Mouse (Mus musculus): ENCODE data around the gene Krtap13-1. TPM values are rescaled to one million over a fixed set of nuclear protein-coding genes. Genes with fewer than 3 reads are reported as not detected.
"Not testable (repeated sequence)": the region's sequence is repeated elsewhere in the genome, so short reads cannot be mapped to it uniquely, and the experiment has no call there.

Gene Krtap13-1
- polyA plus RNA-seq, 1 experiment, result not detected

- H3K27ac ChIP-seq (ENCODE audit: insufficient read depth, low read length), result no peak overlapping the region
- TF ChIP-seq POLR2A (IDR thresholded peaks at IDR 0.05; ENCODE audit: low read depth, low read length) (no peak), CTCF (IDR thresholded peaks at IDR 0.05; ENCODE audit: borderline replicate concordance, insufficient read depth, low read length) (no peak)
- H3K4me1 ChIP-seq (ENCODE audit: control insufficient read depth, insufficient read depth, low read length), result no peaks in the 10 kb centered on the region
- no peak overlapping the region for H3K4me3 ChIP-seq (ENCODE audit: insufficient read depth, low read length)
Observed at GRCm38 (mm10) chr16:88735391-88735790, 6.7 kb downstream of the Krtap13-1 start.

GRCm38 (mm10) chr16:88744750-88745340 lies 16.2 kb downstream of the Krtap13-1 start:
- Histone ChIP-seq H3K4me1 (ENCODE audit: control insufficient read depth, insufficient read depth, low read length) (no peaks in the 10 kb centered on the region), H3K27ac (ENCODE audit: insufficient read depth, low read length) (no peak overlapping the region), H3K4me3 (ENCODE audit: insufficient read depth, low read length) (no peak overlapping the region)
- no peak for TF ChIP-seq CTCF (IDR thresholded peaks at IDR 0.05; ENCODE audit: borderline replicate concordance, insufficient read depth, low read length)
- no peak for TF ChIP-seq POLR2A (IDR thresholded peaks at IDR 0.05; ENCODE audit: low read depth, low read length)

- Histone ChIP-seq H3K4me3 (ENCODE audit: insufficient read depth, low read length) (no peak overlapping the region), H3K4me1 (ENCODE audit: control insufficient read depth, insufficient read depth, low read length) (no peaks in the 10 kb centered on the region), H3K27ac (ENCODE audit: insufficient read depth, low read length) (no peak overlapping the region)
- TF ChIP-seq POLR2A (IDR thresholded peaks at IDR 0.05; ENCODE audit: low read depth, low read length) (no peak), CTCF (IDR thresholded peaks at IDR 0.05; ENCODE audit: borderline replicate concordance, insufficient read depth, low read length) (no peak)
Observed at GRCm38 (mm10) chr16:88747943-88748342, 19.3 kb downstream of the Krtap13-1 start.

GRCm38 (mm10) chr16:88751535-88751934 lies 22.9 kb downstream of the Krtap13-1 start, which contains the start of gene Krtap13:
Krtap13 (minus strand) TSS chr16:88751635.
- H3K27ac ChIP-seq (ENCODE audit: insufficient read depth, low read length); H3K4me3 ChIP-seq (ENCODE audit: insufficient read depth, low read length); H3K4me1 ChIP-seq (ENCODE audit: control insufficient read depth, insufficient read depth, low read length): not testable (repeated sequence)

GRCm38 (mm10) chr16:88758547-88758946 lies 29.9 kb downstream of the Krtap13-1 start, which contains the start of gene 2310034C09Rik:
2310034C09Rik (plus strand) TSS chr16:88758847.
- not testable (repeated sequence) for H3K27ac ChIP-seq (ENCODE audit: insufficient read depth, low read length); H3K4me1 ChIP-seq (ENCODE audit: control insufficient read depth, insufficient read depth, low read length); H3K4me3 ChIP-seq (ENCODE audit: insufficient read depth, low read length)

- TF ChIP-seq CTCF (IDR thresholded peaks at IDR 0.05; ENCODE audit: borderline replicate concordance, insufficient read depth, low read length) (no peak), POLR2A (IDR thresholded peaks at IDR 0.05; ENCODE audit: low read depth, low read length) (no peak)
- Histone ChIP-seq H3K4me3 (ENCODE audit: insufficient read depth, low read length) (no peak within 1 kb of the TSS), H3K4me1 (ENCODE audit: control insufficient read depth, insufficient read depth, low read length) (no peaks in the 10 kb centered on the region), H3K27ac (ENCODE audit: insufficient read depth, low read length) (no peak within 1 kb of the TSS)
Observed at GRCm38 (mm10) chr16:88774106-88774505, 45.4 kb downstream of the Krtap13-1 start, which contains the start of gene 2310057N15Rik. 2310057N15Rik (minus strand) TSS chr16:88774206.

GRCm38 (mm10) chr16:88777596-88777995 lies 48.9 kb downstream of the Krtap13-1 start, which contains the start of gene Gm5965:
Gm5965 (plus strand) TSS chr16:88777896.
- no peaks in the 10 kb centered on the region for H3K4me1 ChIP-seq (ENCODE audit: control insufficient read depth, insufficient read depth, low read length)
- no peak within 1 kb of the TSS for H3K4me3 ChIP-seq (ENCODE audit: insufficient read depth, low read length)
- H3K27ac ChIP-seq (ENCODE audit: insufficient read depth, low read length), result no peak within 1 kb of the TSS
- TF ChIP-seq POLR2A (IDR thresholded peaks at IDR 0.05; ENCODE audit: low read depth, low read length) (no peak), CTCF (IDR thresholded peaks at IDR 0.05; ENCODE audit: borderline replicate concordance, insufficient read depth, low read length) (no peak)

Other genes starting within 250 kb of the Krtap13-1 start
- not detected in 2 replicates for gene Cldn17, start 221.9 kb upstream of the Krtap13-1 start, polyA plus RNA-seq (2011; ENCODE audit: insufficient read length, low read depth, missing spikeins)
- not detected in 2 replicates for gene Cldn8, start 165.7 kb upstream of the Krtap13-1 start, polyA plus RNA-seq (2011; ENCODE audit: insufficient read length, low read depth, missing spikeins)
- not detected in 2 replicates for gene Krtap24-1, start 116.6 kb upstream of the Krtap13-1 start, polyA plus RNA-seq (2011; ENCODE audit: insufficient read length, low read depth, missing spikeins)
- gene 2310079G19Rik, start 101.2 kb upstream of the Krtap13-1 start, polyA plus RNA-seq (2011; ENCODE audit: insufficient read length, low read depth, missing spikeins), result not detected in 2 replicates
- gene Krtap26-1, start 81.1 kb upstream of the Krtap13-1 start, polyA plus RNA-seq (2011; ENCODE audit: insufficient read length, low read depth, missing spikeins), result not detected in 2 replicates
- gene Krtap27-1, start 57.2 kb upstream of the Krtap13-1 start, polyA plus RNA-seq (2011; ENCODE audit: insufficient read length, low read depth, missing spikeins), result not detected in 2 replicates
- gene 2310061N02Rik, start 20.9 kb upstream of the Krtap13-1 start, polyA plus RNA-seq (2011; ENCODE audit: insufficient read length, low read depth, missing spikeins), result not detected in 2 replicates
- gene Krtap13, start 22.8 kb downstream of the Krtap13-1 start, polyA plus RNA-seq (2011; ENCODE audit: insufficient read length, low read depth, missing spikeins), result not detected in 2 replicates
- not detected in 2 replicates for gene 2310034C09Rik, start 30.0 kb downstream of the Krtap13-1 start, polyA plus RNA-seq (2011; ENCODE audit: insufficient read length, low read depth, missing spikeins)
- gene 2310057N15Rik, start 45.3 kb downstream of the Krtap13-1 start, polyA plus RNA-seq (2011; ENCODE audit: insufficient read length, low read depth, missing spikeins), result not detected in 2 replicates
- gene Gm5965, start 49.0 kb downstream of the Krtap13-1 start, polyA plus RNA-seq (2011; ENCODE audit: insufficient read length, low read depth, missing spikeins), result not detected in 2 replicates
- gene Gm20741, start 83.4 kb downstream of the Krtap13-1 start, polyA plus RNA-seq (2011; ENCODE audit: insufficient read length, low read depth, missing spikeins), result not detected in 2 replicates
- not detected in 2 replicates for gene Krtap15, start 91.4 kb downstream of the Krtap13-1 start, polyA plus RNA-seq (2011; ENCODE audit: insufficient read length, low read depth, missing spikeins)
- gene Krtap14, start 97.3 kb downstream of the Krtap13-1 start, polyA plus RNA-seq (2011; ENCODE audit: insufficient read length, low read depth, missing spikeins), result not detected in 2 replicates
- gene Krtap19-1, start 140.5 kb downstream of the Krtap13-1 start, polyA plus RNA-seq (2011; ENCODE audit: insufficient read length, low read depth, missing spikeins), result not detected in 2 replicates
- not detected in 2 replicates for gene Krtap19-2, start 145.4 kb downstream of the Krtap13-1 start, polyA plus RNA-seq (2011; ENCODE audit: insufficient read length, low read depth, missing spikeins)
- gene Krtap19-3, start 149.2 kb downstream of the Krtap13-1 start, polyA plus RNA-seq (2011; ENCODE audit: insufficient read length, low read depth, missing spikeins), result not detected in 2 replicates
- gene Krtap19-4, start 156.2 kb downstream of the Krtap13-1 start, polyA plus RNA-seq (2011; ENCODE audit: insufficient read length, low read depth, missing spikeins), result not detected in 2 replicates
- not detected in 2 replicates for gene Krtap19-5, start 167.6 kb downstream of the Krtap13-1 start, polyA plus RNA-seq (2011; ENCODE audit: insufficient read length, low read depth, missing spikeins)
- not detected in 2 replicates for gene Krtap19-9b, start 203.4 kb downstream of the Krtap13-1 start, polyA plus RNA-seq (2011; ENCODE audit: insufficient read length, low read depth, missing spikeins)
- gene Krtap16-3, start 234.0 kb downstream of the Krtap13-1 start, polyA plus RNA-seq (2011; ENCODE audit: insufficient read length, low read depth, missing spikeins), result not detected in 2 replicates

Data from embryonic fibroblast, embryonic 13.5 days (primary cell).